Mouse (Mus musculus): ENCODE measurements at regions not wholly inside any gene's neighbourhood (a gene's known extent, or its start where the extent isn't known, plus 50 kb on each side); places are given as distances from the start of the nearest gene placed in this dataset.
A peak's percentile ranks its signal among the peaks of the same experiment; 100 is the strongest.

DNA sequence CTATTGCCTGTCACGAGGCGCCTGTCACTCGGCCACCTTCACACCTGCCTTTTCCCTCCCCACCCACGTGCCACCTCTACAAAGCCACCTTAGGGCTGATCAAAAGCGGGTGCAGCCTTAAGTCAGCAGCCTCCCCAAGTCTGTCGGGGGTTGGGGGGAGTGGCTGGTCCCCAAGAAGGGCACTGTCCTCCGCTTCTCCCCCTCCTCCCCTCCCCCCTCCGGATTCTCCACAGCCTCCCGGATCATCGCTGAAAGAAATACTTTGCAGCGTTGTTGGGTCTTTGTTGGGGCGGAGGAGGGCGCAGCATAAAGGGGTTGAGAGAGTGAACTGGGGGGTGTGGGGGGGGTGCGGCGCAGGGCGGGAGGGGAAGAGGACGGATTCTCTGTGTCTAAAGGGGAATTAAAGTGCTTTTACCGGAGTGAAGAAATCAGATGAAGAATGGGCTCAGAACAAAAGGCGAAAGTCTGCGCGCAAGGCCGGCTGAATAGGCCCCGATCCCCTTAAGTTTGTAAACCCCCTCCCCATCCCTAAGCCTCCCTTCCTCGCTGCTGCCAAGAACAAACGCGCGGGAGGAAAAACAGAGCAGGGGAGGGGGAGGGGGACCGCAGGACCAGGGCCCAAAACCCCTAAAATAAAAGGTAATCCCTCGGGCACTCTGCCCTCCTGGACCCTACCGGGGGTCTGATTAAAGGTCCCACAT lies 109.3 kb upstream of the Lhx5 start:
- Histone ChIP-seq H3K4me3 (peak overlapping the region; percentile 25), H3K27ac (replicated peaks) (peak overlapping the region; percentile 67), H3K9ac (replicated peaks) (peak overlapping the region; percentile 47), H3K4me2 (replicated peaks) (peak overlapping the region; percentile 50), H3K4me1 (peaks cover 26% of the 10 kb centered on the region), H3K36me3 (no peaks in the 10 kb centered on the region), H3K27me3 (peaks cover 91% of the 10 kb centered on the region), H3K9me3 (0 out of 2 replicates have a peak, but pooled peaks cover 4% of the 10 kb centered on the region)
- 2% methylated on average over 30 of the region's 30 CpGs for WGBS
- ATAC-seq (ENCODE audit: low FRiP score, low read depth), result peak; percentile 80

DNA sequence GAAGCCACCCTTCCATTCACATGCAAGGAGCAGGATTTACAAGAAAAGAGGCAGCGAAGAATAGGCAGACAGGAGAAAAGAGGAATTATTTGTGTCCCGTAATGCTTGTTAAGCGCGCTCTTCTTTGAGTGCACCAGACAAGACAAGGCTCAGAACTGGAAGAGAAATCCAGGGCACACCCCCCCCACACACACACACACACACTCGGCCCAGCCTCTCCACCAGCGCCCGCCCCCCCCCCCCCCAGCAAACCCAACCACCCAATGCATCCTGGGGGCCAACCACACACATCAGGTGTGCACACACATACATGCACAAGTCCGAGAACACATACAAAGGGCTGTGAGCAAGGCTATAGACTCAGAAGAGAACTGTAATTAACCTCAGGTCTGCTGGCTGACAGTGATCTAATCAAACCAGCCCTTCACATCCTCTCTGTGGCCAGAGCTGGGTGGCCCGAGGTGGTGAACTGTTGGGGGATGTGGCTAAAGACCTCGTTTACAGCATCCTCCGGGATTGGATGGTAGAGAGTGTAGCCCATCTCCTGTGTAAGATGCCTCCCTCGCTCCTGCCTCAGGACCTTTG lies 108.7 kb upstream of the Lhx5 start:
- Histone ChIP-seq H3K4me2 (replicated peaks) (peak overlapping the region; percentile 50), H3K27me3 (peaks cover 91% of the 10 kb centered on the region), H3K9ac (replicated peaks) (peak overlapping the region; percentile 47), H3K36me3 (no peaks in the 10 kb centered on the region), H3K4me1 (peaks cover 26% of the 10 kb centered on the region), H3K4me3 (peak overlapping the region; percentile 25), H3K27ac (replicated peaks) (peak overlapping the region; percentile 67), H3K9me3 (0 out of 2 replicates have a peak, but pooled peaks cover 4% of the 10 kb centered on the region)
- peak; percentile 52 for ATAC-seq (ENCODE audit: low FRiP score, low read depth)
- 10% methylated on average over 12 of the region's 12 CpGs for WGBS

DNA sequence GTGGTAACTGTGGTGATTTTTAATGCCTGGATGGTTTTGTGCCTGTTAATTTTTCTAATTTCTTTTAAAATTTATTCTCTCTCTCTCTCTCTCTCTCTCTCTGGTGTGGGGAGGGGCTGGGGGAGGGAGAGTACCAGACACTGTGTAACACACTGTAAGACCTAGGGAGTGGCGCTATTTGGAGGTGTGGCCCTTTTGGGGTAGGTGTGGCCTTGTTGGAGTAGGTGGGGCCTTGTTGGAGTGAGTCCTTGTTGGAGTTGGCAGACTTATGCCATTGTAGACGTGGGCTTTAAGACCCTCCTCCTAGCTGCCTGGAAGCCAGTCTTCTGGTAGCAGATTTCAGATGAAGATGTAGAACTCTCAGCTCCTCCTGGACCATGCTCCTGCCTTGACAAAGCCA lies 107.4 kb upstream of the Lhx5 start:
- no peaks in the 10 kb centered on the region for H3K36me3 ChIP-seq
- H3K4me1 ChIP-seq, result peaks cover 26% of the 10 kb centered on the region
- H3K9me3 ChIP-seq, result 0 out of 2 replicates have a peak, but pooled peaks cover 4% of the 10 kb centered on the region
- no peak overlapping the region for H3K27ac ChIP-seq (replicated peaks)
- H3K4me2 ChIP-seq (replicated peaks), result no peak overlapping the region
- H3K4me3 ChIP-seq, result no peak overlapping the region
- ATAC-seq (ENCODE audit: low FRiP score, low read depth), result no peak
- WGBS, result 94% methylated on average over 2 of the region's 2 CpGs
- H3K27me3 ChIP-seq, result peaks cover 87% of the 10 kb centered on the region
- H3K9ac ChIP-seq (replicated peaks), result no peak overlapping the region

DNA sequence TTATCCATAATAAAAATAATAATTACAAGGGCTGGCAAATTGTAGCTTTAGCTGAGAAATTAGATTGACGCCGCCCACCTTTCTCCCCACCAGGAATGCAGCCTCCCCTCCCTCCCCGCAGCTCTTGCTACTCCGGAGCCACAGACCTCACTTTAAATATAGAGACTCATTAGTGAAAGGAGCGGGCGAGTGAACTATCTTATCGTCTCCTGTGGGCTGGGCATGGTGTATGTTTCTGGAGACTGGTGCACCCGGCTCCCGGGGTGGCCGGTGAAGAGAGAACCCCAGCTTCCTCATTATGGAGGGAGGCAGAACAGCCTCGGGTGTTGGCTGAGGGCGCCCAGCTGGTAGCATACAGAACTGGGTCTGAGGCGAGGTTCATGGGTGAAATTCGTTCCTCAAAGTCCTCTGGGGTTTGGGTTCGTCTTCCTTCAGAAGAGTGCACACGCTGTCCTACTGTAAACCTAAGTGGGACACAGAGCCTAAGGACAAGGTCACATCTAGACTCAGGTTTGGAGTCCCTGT lies 106.1 kb upstream of the Lhx5 start:
- H3K27me3 ChIP-seq, result peaks cover 86% of the 10 kb centered on the region
- WGBS, result 72% methylated on average over 16 of the region's 16 CpGs

DNA sequence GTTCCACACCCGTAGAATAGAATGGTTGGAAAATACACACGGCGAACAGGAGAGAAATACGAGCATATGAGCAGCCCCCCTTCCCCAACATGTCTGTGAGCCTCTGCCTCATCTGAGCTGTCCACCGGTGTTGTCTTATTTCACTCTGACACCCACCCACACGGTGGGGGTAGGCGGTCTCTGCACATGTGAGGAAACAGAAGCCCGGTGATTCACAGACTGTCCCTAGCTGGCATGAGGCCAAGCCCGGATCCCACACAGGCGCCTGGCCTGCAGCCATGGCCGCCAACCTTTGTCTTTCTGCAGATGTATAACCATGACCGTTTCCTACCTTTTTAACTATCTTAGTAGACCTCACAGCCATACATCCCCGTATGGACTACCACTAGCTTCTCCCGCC lies 99.5 kb upstream of the Lhx5 start:
- no peaks in the 10 kb centered on the region for H3K4me1 ChIP-seq
- no peak for ATAC-seq (ENCODE audit: low FRiP score, low read depth)
- peaks cover 68% of the 10 kb centered on the region for H3K27me3 ChIP-seq
- no peaks in the 10 kb centered on the region for H3K36me3 ChIP-seq
- WGBS, result 85% methylated on average over 14 of the region's 14 CpGs
- no peaks in the 10 kb centered on the region for H3K9me3 ChIP-seq
- no peak overlapping the region for H3K4me2 ChIP-seq (replicated peaks)
- no peak overlapping the region for H3K9ac ChIP-seq (replicated peaks)
- no peak overlapping the region for H3K27ac ChIP-seq (replicated peaks)
- H3K4me3 ChIP-seq, result no peak overlapping the region

More for the DNA sequence above, 106.1 kb upstream of the Lhx5 start:
- Histone ChIP-seq H3K36me3 (no peaks in the 10 kb centered on the region), H3K9ac (replicated peaks) (no peak overlapping the region), H3K9me3 (0 out of 2 replicates have a peak, but pooled peaks cover 4% of the 10 kb centered on the region), H3K4me2 (replicated peaks) (no peak overlapping the region), H3K27ac (replicated peaks) (no peak overlapping the region), H3K4me3 (no peak overlapping the region), H3K4me1 (peaks cover 26% of the 10 kb centered on the region)
- ATAC-seq (ENCODE audit: low FRiP score, low read depth), result no peak

DNA sequence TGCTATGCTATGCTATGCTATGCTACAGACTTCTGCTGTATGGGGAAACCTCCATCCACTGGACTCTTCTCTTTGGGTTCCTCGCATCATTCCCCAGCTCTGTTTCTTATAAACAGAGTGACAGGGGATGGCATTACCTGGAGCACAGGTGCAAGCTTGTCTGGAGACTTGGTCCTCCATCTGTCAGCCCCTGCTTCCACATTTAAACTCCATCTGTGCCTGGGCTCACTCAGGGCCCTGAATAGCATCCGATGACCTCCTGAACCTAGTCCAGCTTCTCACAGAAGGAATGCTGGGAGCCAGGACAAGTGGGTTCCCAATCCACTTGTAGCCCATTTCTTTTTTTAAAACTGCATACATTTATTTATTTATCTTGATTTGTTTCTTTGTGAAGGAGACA lies 92.3 kb upstream of the Lhx5 start:
- no peak overlapping the region for H3K27ac ChIP-seq (replicated peaks)
- no peak for ATAC-seq (ENCODE audit: low FRiP score, low read depth)
- H3K4me2 ChIP-seq (replicated peaks), result no peak overlapping the region
- 84% methylated on average over 2 of the region's 2 CpGs for WGBS
- no peaks in the 10 kb centered on the region for H3K36me3 ChIP-seq
- H3K4me3 ChIP-seq, result no peak overlapping the region
- H3K27me3 ChIP-seq, result peaks cover 64% of the 10 kb centered on the region
- H3K9me3 ChIP-seq, result no peaks in the 10 kb centered on the region
- no peak overlapping the region for H3K9ac ChIP-seq (replicated peaks)
- H3K4me1 ChIP-seq, result 0 out of 2 replicates have a peak, but pooled peaks cover 6% of the 10 kb centered on the region

DNA sequence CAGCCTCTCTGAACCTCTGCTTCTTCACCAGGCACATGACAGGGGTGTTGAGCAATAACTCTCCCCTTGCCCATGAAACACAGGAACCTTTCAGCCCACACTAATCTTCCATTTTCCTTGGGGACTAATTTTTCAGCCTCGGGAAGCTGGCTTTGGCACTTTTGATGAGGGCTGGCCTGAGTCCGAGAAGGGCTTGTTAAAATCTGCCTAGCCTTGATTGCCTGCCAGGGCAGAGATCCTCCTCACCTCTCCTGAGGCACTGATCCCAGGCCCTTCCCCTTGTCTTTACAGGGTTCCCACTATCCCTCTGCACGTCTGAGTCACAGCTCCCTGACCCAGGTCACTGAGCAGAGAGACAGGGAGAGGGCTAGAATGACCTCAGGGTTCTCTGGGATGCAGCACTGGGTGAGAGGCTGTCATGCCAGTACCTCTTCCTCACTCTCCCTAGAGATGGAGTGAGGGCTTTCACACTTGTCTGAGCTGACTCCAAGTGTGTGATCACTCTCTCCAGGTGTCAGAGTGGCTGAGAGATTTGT lies 90.7 kb upstream of the Lhx5 start:
- Histone ChIP-seq H3K9me3 (no peaks in the 10 kb centered on the region), H3K4me3 (no peak overlapping the region), H3K36me3 (no peaks in the 10 kb centered on the region), H3K9ac (replicated peaks) (no peak overlapping the region), H3K4me1 (0 out of 2 replicates have a peak, but pooled peaks cover 6% of the 10 kb centered on the region), H3K27me3 (peaks cover 52% of the 10 kb centered on the region), H3K4me2 (replicated peaks) (no peak overlapping the region), H3K27ac (replicated peaks) (no peak overlapping the region)
- ATAC-seq (ENCODE audit: low FRiP score, low read depth), result no peak
- 49% methylated on average over 3 of the region's 3 CpGs for WGBS

DNA sequence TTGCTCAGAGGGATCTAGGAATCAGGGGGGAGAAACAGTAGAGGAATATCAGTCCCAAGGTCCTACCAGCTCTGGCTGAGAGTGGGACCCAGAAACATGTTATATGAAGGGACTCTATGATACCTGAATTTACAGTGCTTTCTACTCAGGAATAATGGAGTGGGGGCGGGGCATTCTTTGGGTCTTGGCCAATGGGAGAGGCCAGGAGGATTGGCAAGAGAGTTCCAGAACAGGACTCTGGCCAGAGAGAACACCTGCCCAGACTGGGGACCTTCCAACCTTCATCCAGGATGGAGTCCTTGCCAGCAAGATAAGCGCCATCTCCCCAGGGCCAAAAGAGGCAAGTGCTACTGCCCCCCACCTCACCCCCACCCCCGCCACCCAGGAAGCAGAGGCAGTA lies 81.0 kb upstream of the Lhx5 start:
- Histone ChIP-seq H3K4me1 (0 out of 2 replicates have a peak, but pooled peaks cover 3% of the 10 kb centered on the region), H3K36me3 (no peaks in the 10 kb centered on the region), H3K4me2 (replicated peaks) (no peak overlapping the region), H3K9me3 (no peaks in the 10 kb centered on the region), H3K4me3 (no peak overlapping the region), H3K9ac (replicated peaks) (no peak overlapping the region), H3K27ac (replicated peaks) (no peak overlapping the region), H3K27me3 (peaks cover 45% of the 10 kb centered on the region)
- no peak for ATAC-seq (ENCODE audit: low FRiP score, low read depth)
- WGBS, result 92% methylated on average over 3 of the region's 3 CpGs

DNA sequence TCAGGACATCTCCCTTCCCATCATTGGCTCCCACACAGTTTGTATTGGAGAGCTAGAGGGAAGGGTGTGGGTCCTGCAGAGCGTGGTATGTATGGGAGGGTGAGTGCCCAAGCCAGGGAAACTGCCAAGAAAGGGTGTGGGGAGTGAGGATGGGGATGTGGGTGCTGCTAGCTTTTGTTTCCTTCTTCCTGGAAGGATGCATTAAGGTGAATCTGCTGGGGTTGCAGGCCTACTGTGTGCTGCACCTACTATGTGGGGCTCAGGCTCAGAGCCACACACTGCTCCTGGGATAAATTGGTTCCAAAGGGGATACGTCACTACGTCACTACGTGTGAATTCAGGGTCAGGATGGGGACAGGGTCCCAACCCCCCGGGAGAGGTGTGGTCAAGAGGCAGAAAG lies 79.7 kb upstream of the Lhx5 start:
- Histone ChIP-seq H3K4me3 (no peak overlapping the region), H3K27me3 (peaks cover 49% of the 10 kb centered on the region), H3K9ac (replicated peaks) (no peak overlapping the region), H3K27ac (replicated peaks) (no peak overlapping the region), H3K4me1 (0 out of 2 replicates have a peak, but pooled peaks cover 3% of the 10 kb centered on the region), H3K9me3 (no peaks in the 10 kb centered on the region), H3K36me3 (no peaks in the 10 kb centered on the region), H3K4me2 (replicated peaks) (no peak overlapping the region)
- 66% methylated on average over 5 of the region's 5 CpGs for WGBS
- no peak for ATAC-seq (ENCODE audit: low FRiP score, low read depth)

DNA sequence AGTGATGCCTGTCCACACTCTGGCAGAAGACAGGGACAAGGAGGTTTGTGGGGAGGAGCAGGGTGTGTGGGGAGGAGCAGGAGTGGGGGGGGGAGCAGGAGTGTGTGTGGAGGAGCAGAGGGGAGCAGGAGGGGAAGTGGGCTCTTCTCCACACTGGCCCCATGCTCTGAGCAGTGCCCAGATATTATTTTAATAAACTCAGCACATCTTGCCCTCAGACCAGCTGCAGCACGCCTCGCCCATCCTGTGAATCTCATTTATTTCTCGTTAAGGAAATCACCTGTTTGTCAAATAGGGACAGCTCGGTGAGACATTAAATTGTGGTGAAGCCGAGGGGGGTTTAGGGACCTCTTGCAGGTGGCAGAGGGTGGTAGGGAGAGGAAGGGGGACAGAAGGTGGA lies 77.8 kb upstream of the Lhx5 start:
- ATAC-seq (ENCODE audit: low FRiP score, low read depth), result no peak
- no peak overlapping the region for H3K4me3 ChIP-seq
- no peak overlapping the region for H3K27ac ChIP-seq (replicated peaks)
- H3K36me3 ChIP-seq, result no peaks in the 10 kb centered on the region
- H3K27me3 ChIP-seq, result peaks cover 63% of the 10 kb centered on the region
- H3K4me2 ChIP-seq (replicated peaks), result no peak overlapping the region
- no peaks in the 10 kb centered on the region for H3K9me3 ChIP-seq
- H3K4me1 ChIP-seq, result peaks cover 10% of the 10 kb centered on the region
- H3K9ac ChIP-seq (replicated peaks), result 0 out of 2 replicates have a peak overlapping the region, but pooled peaks have one; percentile 12
- WGBS, result 80% methylated on average over 5 of the region's 5 CpGs

DNA sequence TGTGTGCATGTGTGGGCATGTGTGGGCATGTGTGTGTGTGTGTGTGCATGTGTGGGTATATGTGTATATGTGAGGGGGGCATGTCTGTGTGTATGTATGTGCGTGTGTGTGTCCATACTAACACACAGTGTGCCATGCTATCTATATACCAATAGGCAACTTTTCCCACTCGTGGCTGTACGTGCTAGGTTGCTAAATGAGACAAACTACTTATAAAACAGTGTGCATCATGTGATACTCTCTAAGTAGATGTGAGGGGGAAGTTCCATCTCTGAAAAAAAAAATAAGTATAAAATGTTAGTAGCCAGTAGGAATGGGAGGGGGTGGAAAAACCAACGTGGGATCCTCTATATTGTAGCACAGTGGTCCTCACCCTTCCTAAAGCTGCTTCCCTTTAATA lies 74.5 kb upstream of the Lhx5 start:
- no peaks in the 10 kb centered on the region for H3K36me3 ChIP-seq
- ATAC-seq (ENCODE audit: low FRiP score, low read depth), result no peak

DNA sequence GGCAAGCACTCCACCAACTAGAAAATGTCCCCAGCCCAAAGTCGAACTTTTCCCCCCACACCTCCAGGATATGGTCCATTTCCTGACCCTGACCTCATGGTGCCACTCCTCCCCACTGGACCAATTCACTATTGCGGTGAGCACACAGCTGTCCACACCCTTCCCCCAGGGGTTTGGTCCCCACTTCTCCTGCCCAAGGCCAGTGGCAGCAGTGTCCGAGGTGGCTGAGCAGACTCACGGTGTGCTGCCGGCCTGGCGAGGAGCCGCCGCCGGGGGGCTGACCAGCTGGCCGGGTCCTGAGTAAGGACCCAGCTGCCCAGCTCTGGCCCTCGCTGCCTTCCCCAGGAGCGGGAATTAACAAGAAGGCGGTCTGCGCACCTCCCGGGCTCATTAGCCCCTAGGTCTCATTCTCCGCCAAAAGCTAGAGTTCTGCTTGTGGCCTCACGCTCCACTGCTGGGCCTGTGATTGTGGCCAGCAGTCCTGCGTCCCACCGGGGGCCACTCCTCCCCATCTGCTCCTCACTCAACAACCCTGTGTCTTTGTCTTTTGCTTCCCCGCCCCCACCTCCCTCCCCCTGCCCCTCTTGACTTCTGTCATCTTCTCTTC lies 73.3 kb upstream of the Lhx5 start:
- 10% methylated on average over 20 of the region's 20 CpGs for WGBS
- ATAC-seq (ENCODE audit: low FRiP score, low read depth), result peak; percentile 44; the same call in 1 of the 2 replicates
- Histone ChIP-seq H3K27ac (replicated peaks) (peak overlapping the region; percentile 47), H3K4me2 (replicated peaks) (peak overlapping the region; percentile 22), H3K27me3 (peaks cover 85% of the 10 kb centered on the region), H3K9me3 (no peaks in the 10 kb centered on the region), H3K4me1 (peaks cover 10% of the 10 kb centered on the region), H3K9ac (replicated peaks) (no peak overlapping the region), H3K4me3 (no peak overlapping the region), H3K36me3 (no peaks in the 10 kb centered on the region)

More for the DNA sequence above, 74.5 kb upstream of the Lhx5 start:
- peaks cover 10% of the 10 kb centered on the region for H3K4me1 ChIP-seq
- no peak overlapping the region for H3K27ac ChIP-seq (replicated peaks)
- no peak overlapping the region for H3K9ac ChIP-seq (replicated peaks)
- no peak overlapping the region for H3K4me2 ChIP-seq (replicated peaks)
- 82% methylated on average over 4 of the region's 4 CpGs for WGBS
- H3K4me3 ChIP-seq, result no peak overlapping the region
- peaks cover 88% of the 10 kb centered on the region for H3K27me3 ChIP-seq
- H3K9me3 ChIP-seq, result no peaks in the 10 kb centered on the region
